Mouse (Mus musculus): ENCODE results near the gene Tmem144.

GRCm38 (mm10) chr3:79884305-79884704 is 31.7 kb upstream of the Tmem144 start, which contains the start of gene Fam198b:
- TF ChIP-seq CTCF (IDR thresholded peaks at IDR 0.05; ENCODE audit: borderline replicate concordance, insufficient read depth, low read length) (no peak), POLR2A (IDR thresholded peaks at IDR 0.05; ENCODE audit: low read depth, low read length) (no peak)

Measured in embryonic fibroblast, embryonic 13.5 days (primary cell).